Comparison of ENCODE assay signal across 8 mouse cellular contexts in the genomic region with DNA sequence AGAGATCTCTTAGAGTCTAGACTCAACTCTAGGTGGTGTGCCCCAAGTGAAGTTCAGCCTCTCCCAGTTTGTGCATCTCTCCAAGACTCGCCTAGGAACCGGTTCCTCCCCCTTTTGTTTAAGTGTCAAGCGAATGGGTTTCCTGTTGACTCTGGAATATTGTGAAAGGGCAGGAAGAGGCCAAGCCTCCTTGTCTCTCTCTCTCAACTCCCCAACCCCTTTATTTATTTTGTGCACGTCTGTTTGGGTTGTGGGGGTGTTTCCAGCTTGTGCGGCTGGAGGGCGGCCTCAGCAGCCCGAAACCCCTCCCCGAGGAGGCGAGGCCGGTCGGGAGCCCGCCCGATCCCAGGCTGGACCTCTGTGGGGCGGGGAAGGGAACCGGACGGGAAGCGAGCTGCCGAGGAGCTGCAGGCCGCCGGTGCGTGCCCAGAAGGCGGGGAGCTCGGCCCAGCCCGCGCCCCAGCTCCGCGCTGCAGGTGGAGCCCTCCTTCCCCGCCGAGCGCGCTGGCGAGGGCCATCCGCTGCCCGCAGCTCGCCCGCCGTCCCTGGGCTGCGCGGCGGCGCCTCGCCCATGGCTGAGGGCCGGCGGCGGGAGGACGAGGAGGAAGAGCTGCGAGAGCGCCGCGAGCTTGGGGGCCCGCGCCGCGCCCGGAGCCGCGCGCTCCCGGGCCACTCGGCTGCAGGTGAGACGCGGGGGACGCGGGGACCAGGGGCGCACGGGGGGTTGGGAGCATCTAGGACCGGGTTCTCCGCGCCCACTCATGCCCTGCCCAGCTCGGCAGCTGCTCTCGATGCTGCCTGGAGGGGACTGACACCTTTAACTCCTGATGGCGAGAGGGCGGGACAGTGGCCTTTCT. TPM values are rescaled to one million over a fixed set of nuclear protein-coding genes. Genes with fewer than 3 reads are reported as not detected.
DNase-seq lines count a peak whose midpoint lies in the region; ATAC-seq and TF ChIP-seq lines count a peak whose summit lies in the region.

A gene (plus strand): TSS at position 368 of the 857 bp plus-strand sequence.

- DNase-seq in kidney, postnatal 10 days: peak; percentile 92
- DNase-seq in liver, embryonic 11.5 days (ENCODE audit: low spot score): peak; percentile 83

- H3K9ac ChIP-seq in forebrain, embryonic 12.5 days: peak within 1 kb of the TSS; percentile 84
- peak within 1 kb of the TSS; percentile 92 for H3K9ac ChIP-seq in heart, embryonic 13.5 days
- H3K9ac ChIP-seq in liver, embryonic 11.5 days (ENCODE audit: low read depth, low read length): peak within 1 kb of the TSS; percentile 80

- peaks cover 4% of the 10 kb centered on the region for H3K36me3 ChIP-seq in E14TG2a.4 (ENCODE audit: insufficient read depth, low read length)
- H3K36me3 ChIP-seq in forebrain, embryonic 12.5 days (replicated peaks): no peaks in the 10 kb centered on the region
- no peaks in the 10 kb centered on the region for H3K36me3 ChIP-seq in heart, embryonic 13.5 days
- H3K36me3 ChIP-seq in liver, embryonic 11.5 days (ENCODE audit: control insufficient read depth, insufficient read depth, low read length): no peaks in the 10 kb centered on the region
- no peaks in the 10 kb centered on the region for H3K36me3 ChIP-seq in myocyte (ENCODE audit: control insufficient read depth, insufficient read depth)
- H3K36me3 ChIP-seq in testis, adult 2 months (ENCODE audit: control insufficient read depth, insufficient read depth, low read length): no peaks in the 10 kb centered on the region

- ATAC-seq in forebrain, embryonic 12.5 days (ENCODE audit: low FRiP score): peak; percentile 92
- ATAC-seq in heart, embryonic 13.5 days (ENCODE audit: extremely low read depth, insufficient number of reproducible peaks, low FRiP score, low TSS enrichment): peak; percentile 78
- ATAC-seq in liver, embryonic 11.5 days (replicated peaks; ENCODE audit: low FRiP score): peak; percentile 87

- H3K27ac ChIP-seq in brown adipose tissue, adult 24 weeks (replicated peaks; ENCODE audit: low read depth, low read length): no peak within 1 kb of the TSS
- peak within 1 kb of the TSS; percentile 53; the same call in 1 of the 2 replicates for H3K27ac ChIP-seq in forebrain, embryonic 12.5 days
- peak within 1 kb of the TSS; percentile 68 for H3K27ac ChIP-seq in heart, embryonic 13.5 days (replicated peaks)
- peak within 1 kb of the TSS; percentile 58 for H3K27ac ChIP-seq in liver, embryonic 11.5 days (ENCODE audit: low read depth, low read length)
- peak within 1 kb of the TSS; percentile 73 for H3K27ac ChIP-seq in testis, adult 2 months (ENCODE audit: control insufficient read depth, insufficient read depth, low read depth, low read length)

- peaks cover 51% of the 10 kb centered on the region for H3K4me1 ChIP-seq in E14TG2a.4 (replicated peaks; ENCODE audit: low read depth, low read length)
- H3K4me1 ChIP-seq in brown adipose tissue, adult 24 weeks (ENCODE audit: control insufficient read depth, insufficient read depth, insufficient read length, low read length): no peaks in the 10 kb centered on the region
- H3K4me1 ChIP-seq in forebrain, embryonic 12.5 days: peaks cover 7% of the 10 kb centered on the region
- H3K4me1 ChIP-seq in heart, embryonic 13.5 days: peaks cover 32% of the 10 kb centered on the region
- H3K4me1 ChIP-seq in liver, embryonic 11.5 days (replicated peaks; ENCODE audit: control insufficient read depth, insufficient read depth, low read length): peaks cover 6% of the 10 kb centered on the region
- H3K4me1 ChIP-seq in testis, adult 2 months (ENCODE audit: control insufficient read depth, insufficient read depth, low read length): peaks cover 5% of the 10 kb centered on the region

- TF ChIP-seq POLR2A in myocyte (IDR thresholded peaks at IDR 0.05; ENCODE audit: insufficient read length, low read depth): peak; percentile 85
- TF ChIP-seq POLR2A in testis, adult 2 months (IDR thresholded peaks at IDR 0.05; ENCODE audit: control insufficient read depth, low read depth, low read length): 0 out of 2 replicates have a peak, but pooled peaks have one; percentile 24

- peak within 1 kb of the TSS; percentile 85 for H3K4me2 ChIP-seq in forebrain, embryonic 12.5 days
- peak within 1 kb of the TSS; percentile 91 for H3K4me2 ChIP-seq in heart, embryonic 13.5 days
- peak within 1 kb of the TSS; percentile 93 for H3K4me2 ChIP-seq in liver, embryonic 11.5 days
- peak within 1 kb of the TSS; percentile 97 for H3K4me2 ChIP-seq in myocyte (ENCODE audit: low read depth)

- H3K27me3 ChIP-seq in E14TG2a.4 (ENCODE audit: insufficient read depth, low read length) (no peaks in the 10 kb centered on the region), myocyte (ENCODE audit: control insufficient read depth, insufficient read depth, insufficient read length) (no peaks in the 10 kb centered on the region)
- 0 out of 2 replicates have a peak, but pooled peaks cover 4% of the 10 kb centered on the region for H3K27me3 ChIP-seq in forebrain, embryonic 12.5 days
- no peaks in the 10 kb centered on the region for H3K27me3 ChIP-seq in heart, embryonic 13.5 days (replicated peaks)
- H3K27me3 ChIP-seq in liver, embryonic 11.5 days (replicated peaks; ENCODE audit: control insufficient read depth, insufficient read depth, low read length): no peaks in the 10 kb centered on the region
- no peaks in the 10 kb centered on the region for H3K27me3 ChIP-seq in testis, adult 2 months (ENCODE audit: control insufficient read depth, insufficient read depth, low read length)

- TF ChIP-seq CTCF in E14TG2a.4 (conservative IDR thresholded peaks at IDR 0.05; ENCODE audit: low read length): no peak
- TF ChIP-seq CTCF in testis, adult 2 months (IDR thresholded peaks at IDR 0.05; ENCODE audit: control insufficient read depth, insufficient read depth, insufficient replicate concordance, low read depth, low read length): no peak

- under 1% methylated on average over 70 of the region's 73 CpGs for WGBS in forebrain, embryonic 12.5 days
- 1% methylated on average over 63 of the region's 73 CpGs for WGBS in heart, embryonic 13.5 days
- WGBS in liver, embryonic 11.5 days: under 1% methylated on average over 71 of the region's 73 CpGs

- no peaks in the 10 kb centered on the region for H3K79me2 ChIP-seq in myocyte (ENCODE audit: control insufficient read depth, insufficient read depth)

- H3K4me3 ChIP-seq in E14TG2a.4 (replicated peaks; ENCODE audit: low read length) (peak within 1 kb of the TSS; percentile 88), myocyte (peak within 1 kb of the TSS; percentile 32)
- peak within 1 kb of the TSS; percentile 81 for H3K4me3 ChIP-seq in brown adipose tissue, adult 24 weeks (ENCODE audit: insufficient read depth, low read depth, low read length)
- H3K4me3 ChIP-seq in forebrain, embryonic 12.5 days (replicated peaks): peak within 1 kb of the TSS; percentile 81
- H3K4me3 ChIP-seq in heart, embryonic 13.5 days: peak within 1 kb of the TSS; percentile 89
- peak within 1 kb of the TSS; percentile 84 for H3K4me3 ChIP-seq in liver, embryonic 11.5 days (ENCODE audit: low read depth, low read length)
- peak within 1 kb of the TSS; percentile 83 for H3K4me3 ChIP-seq in testis, adult 2 months (ENCODE audit: control insufficient read depth, low read depth, low read length)

- no peaks in the 10 kb centered on the region for H3K9me3 ChIP-seq in E14TG2a.4 (ENCODE audit: low read length)
- no peaks in the 10 kb centered on the region for H3K9me3 ChIP-seq in forebrain, embryonic 12.5 days
- no peaks in the 10 kb centered on the region for H3K9me3 ChIP-seq in heart, embryonic 13.5 days
- no peaks in the 10 kb centered on the region for H3K9me3 ChIP-seq in liver, embryonic 11.5 days (ENCODE audit: control insufficient read depth, low read length)

- peak within 1 kb of the TSS; percentile 89 for H3ac ChIP-seq in myocyte (ENCODE audit: control insufficient read depth, insufficient read length)

TF ChIP-seq in myocyte, 11 proteins besides CTCF, POLR2A, EP300 and RAD21:
- TF ChIP-seq MYOG (IDR thresholded peaks at IDR 0.05; ENCODE audit: control insufficient read depth in 1 of 3, insufficient read depth in 1 of 3, insufficient read length in 2 of 3, low read depth in 2 of 3): peak in 2 of 3 experiments; percentile 5 to 44
- TF ChIP-seq CEBPB (IDR thresholded peaks at IDR 0.05; ENCODE audit: insufficient read depth, poor library complexity, severe bottlenecking): 0 out of 2 replicates have a peak, but pooled peaks have one; percentile 2
- TF ChIP-seq MYOD1 (IDR thresholded peaks at IDR 0.05; ENCODE audit: control insufficient read depth in 1 of 3, insufficient read length in 2 of 3, low read depth in 2 of 3): peak in 1 of 3 experiments; percentile 62
- no peak for TF ChIP-seq USF1 (IDR thresholded peaks at IDR 0.05; ENCODE audit: low read depth)
- TF ChIP-seq POLR2AphosphoS2 (IDR thresholded peaks at IDR 0.05; ENCODE audit: insufficient read length, low read depth): peak; percentile 71

RNA-seq across cellular contexts. Expression of the gene that starts here (rescaled TPM):
- polyA plus RNA-seq in brown adipose tissue, adult 24 weeks (2012; ENCODE audit: insufficient read depth, insufficient read length, missing spikeins): 8.2 and 12.5 TPM in 2 replicates
- polyA plus RNA-seq in forebrain, embryonic 12.5 days (2016; fragmentation: Nextera tagmentation; extraction: Ambion mirVana): 8.7 and 9.1 TPM in 2 replicates
- 10.3 and 10.9 TPM in 2 replicates for polyA plus RNA-seq in heart, embryonic 13.5 days (2015; fragmentation: Nextera tagmentation; extraction: Ambion mirVana)
- polyA plus RNA-seq in liver, embryonic 11.5 days (2014; fragmentation: Nextera tagmentation; extraction: Ambion mirVana): 17.9 and 20.7 TPM in 2 replicates
- polyA plus RNA-seq in myocyte (2012; fragmentation: generic; extraction: Trizol): 7.0 TPM
- 9.4 and 10.6 TPM in 2 replicates for polyA plus RNA-seq in testis, adult 2 months (2012; rRNA removed)

Comparison
In these comparisons a context has a peak if more than half of its experiments do, and no peak if none do; other contexts are left out.
1. H3K4me3 ChIP-seq: peak in every context shown above with its lines; median percentile 89 in heart, embryonic 13.5 days; 88 in E14TG2a.4; 84 in liver, embryonic 11.5 days; 83 in testis, adult 2 months; 81 in brown adipose tissue, adult 24 weeks; 81 in forebrain, embryonic 12.5 days; 32 in myocyte.